In genomic region chr17:35835424-35836140, GRCm38 (mm10) we compare ENCODE assay signal across 8 mouse cellular contexts. TPM values are rescaled to one million over a fixed set of nuclear protein-coding genes. Genes with fewer than 3 reads are reported as not detected.
DNase-seq lines count a peak whose midpoint lies in the region; ATAC-seq and TF ChIP-seq lines count a peak whose summit lies in the region.

No protein-coding gene starts in this region.

- peak overlapping the region; percentile 79 for H3K4me2 ChIP-seq in hindbrain, embryonic 12.5 days (replicated peaks)
- peak overlapping the region; percentile 92 for H3K4me2 ChIP-seq in liver, embryonic 15.5 days

- no peak overlapping the region; the same call in 1 of the 2 replicates for H3K4me3 ChIP-seq in layer of hippocampus, adult 2 months
- H3K4me3 ChIP-seq in hindbrain, embryonic 12.5 days = peak overlapping the region; percentile 80
- H3K4me3 ChIP-seq in liver, embryonic 15.5 days (replicated peaks) = peak overlapping the region; percentile 89

- DNase-seq in layer of hippocampus, adult 2 months (ENCODE audit: low spot score in 2 of 2) = no peak
- DNase-seq in layer of hippocampus, adult 11-12 months (ENCODE audit: low spot score) = no peak
- peak; percentile 61 for DNase-seq in cerebellum, adult 9-11 months
- DNase-seq in urinary bladder, postnatal 25 days (ENCODE audit: low spot score) = no peak
- no peak for DNase-seq in right cerebral cortex, postnatal 4 days
- DNase-seq in spleen, adult 12 weeks (ENCODE audit: low spot score) = no peak

- H3K27me3 ChIP-seq in hindbrain, embryonic 12.5 days = no peaks in the 10 kb centered on the region
- no peaks in the 10 kb centered on the region for H3K27me3 ChIP-seq in liver, embryonic 15.5 days

- H3K9me3 ChIP-seq in hindbrain, embryonic 12.5 days (replicated peaks) = no peaks in the 10 kb centered on the region
- H3K9me3 ChIP-seq in liver, embryonic 15.5 days (replicated peaks) = no peaks in the 10 kb centered on the region

- H3K9ac ChIP-seq in hindbrain, embryonic 12.5 days = peak overlapping the region; percentile 97
- H3K9ac ChIP-seq in liver, embryonic 15.5 days = peak overlapping the region; percentile 92; the same call in 1 of the 2 replicates

- peak overlapping the region; percentile 56; the same call in 1 of the 2 replicates for H3K27ac ChIP-seq in layer of hippocampus, adult 2 months
- H3K27ac ChIP-seq in hindbrain, embryonic 12.5 days = no peak overlapping the region
- H3K27ac ChIP-seq in liver, embryonic 15.5 days (replicated peaks) = peak overlapping the region; percentile 48; the same call in 1 of the 2 replicates

- no peak for TF ChIP-seq CTCF in layer of hippocampus, adult 2 months (conservative IDR thresholded peaks at IDR 0.05)

- no peak for ATAC-seq in hindbrain, embryonic 12.5 days (ENCODE audit: low FRiP score)
- ATAC-seq in liver, embryonic 15.5 days (ENCODE audit: insufficient read depth) = no peak

- WGBS in hindbrain, embryonic 12.5 days = 81% methylated on average over 26 of the region's 26 CpGs
- WGBS in liver, embryonic 15.5 days (ENCODE audit: insufficient replicate concordance) = 77% methylated on average over 26 of the region's 26 CpGs

- H3K4me1 ChIP-seq in hindbrain, embryonic 12.5 days = peaks cover 37% of the 10 kb centered on the region
- H3K4me1 ChIP-seq in liver, embryonic 15.5 days (replicated peaks) = peaks cover 73% of the 10 kb centered on the region

- H3K36me3 ChIP-seq in hindbrain, embryonic 12.5 days = peaks cover 53% of the 10 kb centered on the region
- peaks cover 63% of the 10 kb centered on the region for H3K36me3 ChIP-seq in liver, embryonic 15.5 days (replicated peaks)

RNA-seq across cellular contexts. Expression of gene Tubb5, which starts 2.5 kb away (rescaled TPM):
- 100 to 1,000 TPM; 355 to 363 TPM for total RNA-seq in layer of hippocampus, adult 2 months (2021)
- polyA plus RNA-seq in hindbrain, embryonic 12.5 days (2016; fragmentation: Nextera tagmentation; extraction: Ambion mirVana) = 1,505 and 1,511 TPM in 2 replicates
- 379 and 391 TPM in 2 replicates for polyA plus RNA-seq in liver, embryonic 15.5 days (2015; fragmentation: Nextera tagmentation; extraction: Ambion mirVana)

RNA-seq across cellular contexts. Expression of gene Mdc1, which starts 5.7 kb away (rescaled TPM):
- 10 to 100 TPM; 16.9 to 18.4 TPM for total RNA-seq in layer of hippocampus, adult 2 months (2021)
- 14.4 and 18.2 TPM in 2 replicates for polyA plus RNA-seq in hindbrain, embryonic 12.5 days (2016; fragmentation: Nextera tagmentation; extraction: Ambion mirVana)
- 8.5 and 9.1 TPM in 2 replicates for polyA plus RNA-seq in liver, embryonic 15.5 days (2015; fragmentation: Nextera tagmentation; extraction: Ambion mirVana)

RNA-seq across cellular contexts. Expression of gene Flot1, which starts 12.6 kb away (rescaled TPM):
- 100 to 1,000 TPM; 124 to 128 TPM for total RNA-seq in layer of hippocampus, adult 2 months (2021)
- polyA plus RNA-seq in hindbrain, embryonic 12.5 days (2016; fragmentation: Nextera tagmentation; extraction: Ambion mirVana) = 50.9 and 60.3 TPM in 2 replicates
- polyA plus RNA-seq in liver, embryonic 15.5 days (2015; fragmentation: Nextera tagmentation; extraction: Ambion mirVana) = 33.7 and 42.4 TPM in 2 replicates

RNA-seq across cellular contexts. Expression of gene Ier3, which starts 14.1 kb away (rescaled TPM):
- 1 to 10 TPM; 5.0 to 6.1 TPM for total RNA-seq in layer of hippocampus, adult 2 months (2021)
- 5.8 and 6.3 TPM in 2 replicates for polyA plus RNA-seq in hindbrain, embryonic 12.5 days (2016; fragmentation: Nextera tagmentation; extraction: Ambion mirVana)
- polyA plus RNA-seq in liver, embryonic 15.5 days (2015; fragmentation: Nextera tagmentation; extraction: Ambion mirVana) = 22.9 and 23.7 TPM in 2 replicates

RNA-seq across cellular contexts. Expression of gene Nrm, which starts 25.5 kb away (rescaled TPM):
- 1 to 10 TPM; 1.7 to 1.8 TPM for total RNA-seq in layer of hippocampus, adult 2 months (2021)
- polyA plus RNA-seq in hindbrain, embryonic 12.5 days (2016; fragmentation: Nextera tagmentation; extraction: Ambion mirVana) = 36.0 and 36.9 TPM in 2 replicates
- 22.0 and 22.5 TPM in 2 replicates for polyA plus RNA-seq in liver, embryonic 15.5 days (2015; fragmentation: Nextera tagmentation; extraction: Ambion mirVana)
